Comparison of ENCODE assay signal across 15 mouse cellular contexts in genomic region chr5:73229467-73229866, GRCm38 (mm10). TPM values are rescaled to one million over a fixed set of nuclear protein-coding genes. Genes with fewer than 3 reads are reported as not detected.
DNase-seq lines count a peak whose midpoint lies in the region; ATAC-seq and TF ChIP-seq lines count a peak whose summit lies in the region.
"Had no signal": no experiment of that assay in that cellular context is flagged by ENCODE, and none has a peak within 500 bp of the region (broad histone marks: within the 10 kb centered on the region; RNA-seq: fewer than 3 reads in every experiment).

No protein-coding gene starts in this region.

- TF ChIP-seq CTCF in heart, adult 2 months (IDR thresholded peaks at IDR 0.05) = no peak
- no peak for TF ChIP-seq CTCF in testis, adult 2 months (IDR thresholded peaks at IDR 0.05; ENCODE audit: control insufficient read depth, insufficient read depth, insufficient replicate concordance, low read depth, low read length)

- peak overlapping the region; percentile 83 for H3K27ac ChIP-seq in heart, adult 2 months
- no peak overlapping the region for H3K27ac ChIP-seq in heart, embryonic 11.5 days (ENCODE audit: low read depth, low read length)
- H3K27ac ChIP-seq in testis, adult 2 months (ENCODE audit: control insufficient read depth, insufficient read depth, low read depth, low read length) = peak overlapping the region; percentile 33; the same call in 1 of the 2 replicates
- H3K27ac ChIP-seq in kidney, embryonic 14.5 days (ENCODE audit: low read depth, low read length) = peak overlapping the region; percentile 18; the same call in 1 of the 2 replicates
- H3K27ac ChIP-seq: liver, embryonic 15.5 days had no signal

- peak in 1 of 2 experiments; percentile 56 for DNase-seq in heart, adult 2 months
- no peak for DNase-seq in testis, postnatal 14 days (ENCODE audit: low spot score)
- no peak for DNase-seq in cerebellum, postnatal 25 days
- DNase-seq in right cerebral cortex, postnatal 14 days = no peak
- DNase-seq in gastrocnemius, postnatal 10 days = no peak
- DNase-seq: adrenal gland, postnatal 14 days; cerebellum, postnatal 10 days; lung, postnatal 4 days; thymus, postnatal 4 days had no signal

- intact Hi-C loops in heart, adult 2 months (cut with DNase I) = no loop called here

- peaks cover 4% of the 10 kb centered on the region for H3K79me2 ChIP-seq in heart, adult 2 months (replicated peaks; ENCODE audit: control insufficient read depth, insufficient read depth, low read length)

- H3K9ac ChIP-seq in heart, adult 2 months (ENCODE audit: low read depth, low read length) = no peak overlapping the region
- no peak overlapping the region for H3K9ac ChIP-seq in heart, embryonic 11.5 days (ENCODE audit: low read depth, low read length)
- H3K9ac ChIP-seq in kidney, embryonic 14.5 days (ENCODE audit: low read depth, low read length) = no peak overlapping the region
- H3K9ac ChIP-seq: liver, embryonic 15.5 days; midbrain, embryonic 13.5 days had no signal

- 0 out of 2 replicates have a peak, but pooled peaks have one; percentile 19 for TF ChIP-seq POLR2A in heart, adult 2 months (IDR thresholded peaks at IDR 0.05; ENCODE audit: insufficient read depth, low read depth, low read length)
- TF ChIP-seq POLR2A in testis, adult 2 months (IDR thresholded peaks at IDR 0.05; ENCODE audit: control insufficient read depth, low read depth, low read length) = no peak

- peaks cover 34% of the 10 kb centered on the region for H3K4me1 ChIP-seq in heart, adult 2 months (ENCODE audit: control insufficient read depth, insufficient read depth, low read length)
- H3K4me1 ChIP-seq in heart, embryonic 11.5 days (ENCODE audit: control insufficient read depth, insufficient read depth, low read length) = peaks cover 64% of the 10 kb centered on the region
- H3K4me1 ChIP-seq in testis, adult 2 months (ENCODE audit: control insufficient read depth, insufficient read depth, low read length) = peaks cover 6% of the 10 kb centered on the region
- peaks cover 30% of the 10 kb centered on the region for H3K4me1 ChIP-seq in kidney, embryonic 14.5 days (ENCODE audit: control insufficient read depth, insufficient read depth, low read length)

- peaks cover 8% of the 10 kb centered on the region for H3K36me3 ChIP-seq in heart, adult 2 months (ENCODE audit: control insufficient read depth, insufficient read depth, low read length)
- H3K36me3 ChIP-seq in heart, embryonic 11.5 days (ENCODE audit: control insufficient read depth, insufficient read depth, low read length) = no peaks in the 10 kb centered on the region
- no peaks in the 10 kb centered on the region for H3K36me3 ChIP-seq in testis, adult 2 months (ENCODE audit: control insufficient read depth, insufficient read depth, low read length)
- no peaks in the 10 kb centered on the region for H3K36me3 ChIP-seq in kidney, embryonic 14.5 days (ENCODE audit: control insufficient read depth, insufficient read depth, low read length)
- H3K36me3 ChIP-seq: liver, embryonic 15.5 days; midbrain, embryonic 13.5 days had no signal

- no peak overlapping the region for H3K4me3 ChIP-seq in heart, adult 2 months
- H3K4me3 ChIP-seq in heart, embryonic 11.5 days (ENCODE audit: low read depth, low read length) = no peak overlapping the region
- H3K4me3 ChIP-seq in testis, adult 2 months (ENCODE audit: control insufficient read depth, low read depth, low read length) = no peak overlapping the region
- H3K4me3 ChIP-seq in kidney, embryonic 14.5 days (ENCODE audit: low read length) = no peak overlapping the region
- H3K4me3 ChIP-seq: liver, embryonic 15.5 days; midbrain, embryonic 13.5 days had no signal

- no peak for ATAC-seq in heart, embryonic 11.5 days (replicated peaks; ENCODE audit: insufficient number of reproducible peaks, low FRiP score, low TSS enrichment)
- no peak for ATAC-seq in kidney, embryonic 14.5 days (ENCODE audit: low FRiP score, low TSS enrichment)
- ATAC-seq: inflammation-experienced regulatory T-cells, adult 6 months; midbrain, embryonic 13.5 days had no signal

- 50% methylated on average over 6 of the region's 6 CpGs for WGBS in heart, adult 2 months
- 57% methylated on average over 6 of the region's 6 CpGs for WGBS in heart, embryonic 11.5 days (ENCODE audit: insufficient replicate concordance)
- WGBS in kidney, embryonic 14.5 days = 61% methylated on average over 6 of the region's 6 CpGs

- no peaks in the 10 kb centered on the region for H3K9me3 ChIP-seq in heart, embryonic 11.5 days (replicated peaks; ENCODE audit: control insufficient read depth, low read length)
- H3K9me3 ChIP-seq in kidney, embryonic 14.5 days (ENCODE audit: control insufficient read depth, low read length) = no peaks in the 10 kb centered on the region
- H3K9me3 ChIP-seq: liver, embryonic 15.5 days; midbrain, embryonic 13.5 days had no signal

- no peaks in the 10 kb centered on the region for H3K27me3 ChIP-seq in heart, adult 2 months (ENCODE audit: control insufficient read depth, insufficient read depth, low read length)
- H3K27me3 ChIP-seq in heart, embryonic 11.5 days (ENCODE audit: control insufficient read depth, insufficient read depth, low read length) = no peaks in the 10 kb centered on the region
- H3K27me3 ChIP-seq in testis, adult 2 months (ENCODE audit: control insufficient read depth, insufficient read depth, low read length) = no peaks in the 10 kb centered on the region
- H3K27me3 ChIP-seq in kidney, embryonic 14.5 days (ENCODE audit: control insufficient read depth, insufficient read depth, low read length) = no peaks in the 10 kb centered on the region
- H3K27me3 ChIP-seq: liver, embryonic 15.5 days; midbrain, embryonic 13.5 days had no signal

- H3K4me2 ChIP-seq in heart, embryonic 11.5 days = no peak overlapping the region
- H3K4me2 ChIP-seq in kidney, embryonic 14.5 days (replicated peaks; ENCODE audit: low read depth, low read length) = no peak overlapping the region
- H3K4me2 ChIP-seq: liver, embryonic 15.5 days; midbrain, embryonic 13.5 days had no signal

- TF ChIP-seq EP300 in heart, adult 2 months (IDR thresholded peaks at IDR 0.05; ENCODE audit: insufficient read depth, low read depth, low read length) = 0 out of 2 replicates have a peak, but pooled peaks have one; percentile 23

RNA-seq across cellular contexts. Expression of gene Fryl, which starts 27.0 kb away (rescaled TPM):
- 10 to 100 TPM; 32.9 to 40.7 TPM for total RNA-seq in heart, adult 2 months (2021)
- 25.9 and 27.4 TPM in 2 replicates for polyA plus RNA-seq in heart, adult 2 months (2012; rRNA removed)
- polyA plus RNA-seq in heart, embryonic 11.5 days (2014; fragmentation: Nextera tagmentation; extraction: Ambion mirVana) = 38.1 and 40.8 TPM in 2 replicates
- 16.5 and 21.6 TPM in 2 replicates for polyA plus RNA-seq in testis, adult 2 months (2012; rRNA removed)
- 36.9 and 44.3 TPM in 2 replicates for polyA plus RNA-seq in kidney, embryonic 14.5 days (2014; fragmentation: Nextera tagmentation; extraction: Ambion mirVana)
- 10 to 100 TPM; 23.8 to 36.4 TPM for total RNA-seq in gastrocnemius, postnatal 10 days (2021)
